Mouse (Mus musculus) MEL (cell line): ENCODE measurements around the gene Eif2b3.

Experiments
- CTCF ChIP-seq, 3 experiments: IDR thresholded peaks in 2 of 3; conservative IDR thresholded peaks in 1 of 3; 2 replicates each; pipeline ENCODE4 v1.5.1; 2011 to 2012; ENCODE audit warnings: low read length in 3 of 3, low read depth in 2 of 3, mild to moderate bottlenecking in 2 of 3, improper control_type of control experiment in 1 of 3, inconsistent platforms in 1 of 3, mixed read lengths in 1 of 3, moderate library complexity in 1 of 3; ENCODE audit not compliant: control insufficient read depth in 1 of 3, insufficient read depth in 1 of 3, poor library complexity in 1 of 3, severe bottlenecking in 1 of 3
- GABPA ChIP-seq: IDR thresholded peaks from 2 replicates; pipeline ENCODE4 v1.6.1; 2012; ENCODE audit warnings: low read depth, mild to moderate bottlenecking, inconsistent platforms, low read length, improper control_type of control experiment, moderate library complexity
- MAFK ChIP-seq: IDR thresholded peaks from 2 replicates; pipeline ENCODE4 v1.6.1; 2011; ENCODE audit warnings: low read depth, mild to moderate bottlenecking, low read length, improper control_type of control experiment, borderline replicate concordance
- MAX ChIP-seq: IDR thresholded peaks from 2 replicates; pipeline ENCODE4 v1.6.1; 2011; ENCODE audit warnings: low read length, improper control_type of control experiment
- MAZ ChIP-seq: IDR thresholded peaks from 2 replicates; pipeline ENCODE4 v1.6.1; 2012; ENCODE audit warnings: low read depth, mild to moderate bottlenecking, inconsistent platforms, low read length, improper control_type of control experiment
- MEF2A ChIP-seq: IDR thresholded peaks from 2 replicates; pipeline ENCODE4 v1.6.1; 2014; ENCODE audit warnings: low read depth, mild to moderate bottlenecking, inconsistent platforms, low read length, improper control_type of control experiment; ENCODE audit not compliant: poor library complexity, insufficient replicate concordance, severe bottlenecking; ENCODE audit errors: extremely low read depth
- NRF1 ChIP-seq: IDR thresholded peaks from 2 replicates; pipeline ENCODE4 v1.6.1; 2014; ENCODE audit warnings: low read depth, mild to moderate bottlenecking, inconsistent platforms, low read length, improper control_type of control experiment, moderate library complexity; ENCODE audit not compliant: poor library complexity, insufficient read depth, severe bottlenecking
- POLR2A ChIP-seq, 2 experiments: IDR thresholded peaks; 2 replicates each; pipeline ENCODE4 v1.6.1; 2011 to 2012; ENCODE audit warnings: low read length in 2 of 2, mild to moderate bottlenecking in 2 of 2, control low read depth in 1 of 2, improper control_type of control experiment in 1 of 2, low read depth in 1 of 2, moderate library complexity in 1 of 2; ENCODE audit not compliant: control insufficient read depth in 1 of 2, insufficient read depth in 1 of 2, poor library complexity in 1 of 2
- POLR2AphosphoS5 ChIP-seq: IDR thresholded peaks from 2 replicates; pipeline ENCODE4 v1.6.1; 2012; ENCODE audit warnings: low read depth, borderline replicate concordance, mild to moderate bottlenecking, inconsistent platforms, low read length, moderate library complexity, mixed read lengths
- USF2 ChIP-seq, 2 experiments: IDR thresholded peaks; 2 replicates each; pipeline ENCODE4 v1.6.1; 2011 to 2012; ENCODE audit warnings: improper control_type of control experiment in 2 of 2, low read length in 2 of 2, borderline replicate concordance in 1 of 2, inconsistent platforms in 1 of 2, low read depth in 1 of 2, mild to moderate bottlenecking in 1 of 2; ENCODE audit not compliant: insufficient read depth in 1 of 2

GRCm38 (mm10) chr4:116991366-116991765 is 27.8 kb upstream of the Eif2b3 start:
- TF ChIP-seq POLR2AphosphoS5 = no peak
- peak; percentile 76 to 95 (median 85) for TF ChIP-seq CTCF (IDR thresholded peaks at IDR 0.05 in 2 of 3, conservative IDR thresholded peaks at IDR 0.05 in 1 of 3; ENCODE audit: control insufficient read depth in 1 of 3, insufficient read depth in 1 of 3, low read depth in 2 of 3, low read length in 3 of 3, poor library complexity in 1 of 3, severe bottlenecking in 1 of 3)
- TF ChIP-seq POLR2A (IDR thresholded peaks at IDR 0.05; ENCODE audit: control insufficient read depth in 1 of 2, insufficient read depth in 1 of 2, low read depth in 1 of 2, low read length in 2 of 2, poor library complexity in 1 of 2) = no peak
- no peak for TF ChIP-seq MAX
- no peak for TF ChIP-seq GABPA
- no peak for TF ChIP-seq MAFK
- TF ChIP-seq NRF1 = no peak
- TF ChIP-seq USF2 (IDR thresholded peaks at IDR 0.05; ENCODE audit: borderline replicate concordance in 1 of 2, insufficient read depth in 1 of 2, low read depth in 1 of 2, low read length in 2 of 2) = no peak
- TF ChIP-seq MAZ = 0 out of 2 replicates have a peak, but pooled peaks have one; percentile 26
- no peak for TF ChIP-seq MEF2A
